Mouse (Mus musculus): Measurements from ENCODE around the gene Kcnk13. TPM values are rescaled to one million over a fixed set of nuclear protein-coding genes. Genes with fewer than 3 reads are reported as not detected.

Gene Kcnk13
- polyA plus RNA-seq, 1 experiment from 2014 or later, result 0.42 TPM

- Histone ChIP-seq H3K4me2 (no peak overlapping the region), H3K36me3 (replicated peaks) (peaks cover 75% of the 10 kb centered on the region), H3K27me3 (no peaks in the 10 kb centered on the region), H3K27ac (no peak overlapping the region), H3K9me3 (no peaks in the 10 kb centered on the region), H3K4me3 (replicated peaks) (no peak overlapping the region), H3K4me1 (no peaks in the 10 kb centered on the region), H3K9ac (no peak overlapping the region)
- no peak for ATAC-seq (ENCODE audit: low FRiP score)
- 89% methylated on average over 6 of the region's 6 CpGs for WGBS
Measured at GRCm38 (mm10) chr12:99939179-99939578, 25.1 kb upstream of the Kcnk13 start.

GRCm38 (mm10) chr12:99940704-99941103 is 23.6 kb upstream of the Kcnk13 start:
- H3K9ac ChIP-seq, result no peak overlapping the region
- H3K4me3 ChIP-seq (replicated peaks), result no peak overlapping the region
- H3K36me3 ChIP-seq (replicated peaks), result peaks cover 70% of the 10 kb centered on the region
- WGBS, result 88% methylated on average over 7 of the region's 7 CpGs
- ATAC-seq (ENCODE audit: low FRiP score), result no peak
- H3K4me2 ChIP-seq, result no peak overlapping the region
- no peak overlapping the region for H3K27ac ChIP-seq
- no peaks in the 10 kb centered on the region for H3K4me1 ChIP-seq
- no peaks in the 10 kb centered on the region for H3K9me3 ChIP-seq
- no peaks in the 10 kb centered on the region for H3K27me3 ChIP-seq

- no peaks in the 10 kb centered on the region for H3K4me1 ChIP-seq
- H3K27ac ChIP-seq, result no peak overlapping the region
- no peak for ATAC-seq (ENCODE audit: low FRiP score)
- H3K4me2 ChIP-seq, result no peak overlapping the region
- no peaks in the 10 kb centered on the region for H3K27me3 ChIP-seq
- no peak overlapping the region for H3K9ac ChIP-seq
- no peaks in the 10 kb centered on the region for H3K9me3 ChIP-seq
- no peak overlapping the region for H3K4me3 ChIP-seq (replicated peaks)
- 87% methylated on average over 8 of the region's 8 CpGs for WGBS
- H3K36me3 ChIP-seq (replicated peaks), result peaks cover 65% of the 10 kb centered on the region
Measured at GRCm38 (mm10) chr12:99942441-99942840, 21.9 kb upstream of the Kcnk13 start.

GRCm38 (mm10) chr12:99952928-99953327 is 11.4 kb upstream of the Kcnk13 start:
- no peak for ATAC-seq (ENCODE audit: low FRiP score)
- 50% methylated on average over 7 of the region's 7 CpGs for WGBS
- no peak overlapping the region for H3K9ac ChIP-seq
- H3K27me3 ChIP-seq, result no peaks in the 10 kb centered on the region
- H3K4me2 ChIP-seq, result no peak overlapping the region
- peaks cover 2% of the 10 kb centered on the region for H3K4me1 ChIP-seq
- H3K36me3 ChIP-seq (replicated peaks), result peaks cover 10% of the 10 kb centered on the region
- no peak overlapping the region for H3K4me3 ChIP-seq (replicated peaks)
- H3K9me3 ChIP-seq, result no peaks in the 10 kb centered on the region
- no peak overlapping the region for H3K27ac ChIP-seq

- Histone ChIP-seq H3K27ac (no peak overlapping the region), H3K36me3 (replicated peaks) (peaks cover 10% of the 10 kb centered on the region; the same call in 1 of the 2 replicates), H3K4me1 (peaks cover 23% of the 10 kb centered on the region), H3K9ac (no peak overlapping the region), H3K4me3 (replicated peaks) (no peak overlapping the region), H3K27me3 (peaks cover 5% of the 10 kb centered on the region), H3K4me2 (no peak overlapping the region), H3K9me3 (no peaks in the 10 kb centered on the region)
- 78% methylated on average over 7 of the region's 7 CpGs for WGBS
- no peak for ATAC-seq (ENCODE audit: low FRiP score)
Measured at GRCm38 (mm10) chr12:99956411-99956810, 7.9 kb upstream of the Kcnk13 start.

- WGBS, result 52% methylated on average over 9 of the region's 9 CpGs
- peaks cover 10% of the 10 kb centered on the region for H3K27me3 ChIP-seq
- peaks cover 23% of the 10 kb centered on the region for H3K4me1 ChIP-seq
- peak; percentile 33; the same call in 1 of the 2 replicates for ATAC-seq (ENCODE audit: low FRiP score)
- H3K4me3 ChIP-seq (replicated peaks), result no peak overlapping the region
- H3K27ac ChIP-seq, result peak overlapping the region; percentile 1; the same call in 1 of the 2 replicates
- no peak overlapping the region for H3K9ac ChIP-seq
- H3K4me2 ChIP-seq, result no peak overlapping the region
- no peaks in the 10 kb centered on the region for H3K9me3 ChIP-seq
- 0 out of 2 replicates have a peak, but pooled peaks cover 5% of the 10 kb centered on the region for H3K36me3 ChIP-seq (replicated peaks)
Measured at GRCm38 (mm10) chr12:99958068-99959060, 5.9 kb upstream of the Kcnk13 start.

GRCm38 (mm10) chr12:99959291-99959690 is 5.0 kb upstream of the Kcnk13 start:
- no peak for ATAC-seq (ENCODE audit: low FRiP score)
- H3K9ac ChIP-seq, result no peak overlapping the region
- peaks cover 20% of the 10 kb centered on the region for H3K27me3 ChIP-seq
- peaks cover 27% of the 10 kb centered on the region for H3K4me1 ChIP-seq
- H3K27ac ChIP-seq, result no peak overlapping the region
- H3K36me3 ChIP-seq (replicated peaks), result 0 out of 2 replicates have a peak, but pooled peaks cover 5% of the 10 kb centered on the region
- no peaks in the 10 kb centered on the region for H3K9me3 ChIP-seq
- no peak overlapping the region for H3K4me2 ChIP-seq
- H3K4me3 ChIP-seq (replicated peaks), result no peak overlapping the region

GRCm38 (mm10) chr12:99959930-99960329 is 4.4 kb upstream of the Kcnk13 start:
- ATAC-seq (ENCODE audit: low FRiP score), result no peak
- 16% methylated on average over 10 of the region's 10 CpGs for WGBS

GRCm38 (mm10) chr12:99960675-99961074 is 3.6 kb upstream of the Kcnk13 start:
- Histone ChIP-seq H3K27ac (no peak overlapping the region), H3K9ac (no peak overlapping the region), H3K36me3 (replicated peaks) (0 out of 2 replicates have a peak, but pooled peaks cover 3% of the 10 kb centered on the region), H3K27me3 (peaks cover 34% of the 10 kb centered on the region), H3K4me1 (peaks cover 40% of the 10 kb centered on the region), H3K4me3 (replicated peaks) (no peak overlapping the region), H3K4me2 (no peak overlapping the region), H3K9me3 (no peaks in the 10 kb centered on the region)
- WGBS, result 91% methylated on average over 7 of the region's 7 CpGs
- ATAC-seq (ENCODE audit: low FRiP score), result no peak

More at GRCm38 (mm10) chr12:99959930-99960329, 4.4 kb upstream of the Kcnk13 start:
- Histone ChIP-seq H3K9ac (no peak overlapping the region), H3K9me3 (no peaks in the 10 kb centered on the region), H3K27me3 (peaks cover 26% of the 10 kb centered on the region), H3K4me1 (peaks cover 33% of the 10 kb centered on the region), H3K36me3 (replicated peaks) (0 out of 2 replicates have a peak, but pooled peaks cover 5% of the 10 kb centered on the region), H3K4me2 (no peak overlapping the region), H3K4me3 (replicated peaks) (no peak overlapping the region), H3K27ac (no peak overlapping the region)

- peak; percentile 37; the same call in 1 of the 2 replicates for ATAC-seq (ENCODE audit: low FRiP score)
Measured at GRCm38 (mm10) chr12:99965203-99966115, 1.2 kb downstream of the Kcnk13 start.

GRCm38 (mm10) chr12:99966116-99966770 is 1.9 kb downstream of the Kcnk13 start:
- Histone ChIP-seq H3K27ac (no peak overlapping the region), H3K9me3 (no peaks in the 10 kb centered on the region), H3K4me1 (peaks cover 33% of the 10 kb centered on the region), H3K36me3 (replicated peaks) (no peaks in the 10 kb centered on the region), H3K9ac (peak overlapping the region; percentile 31), H3K27me3 (peaks cover 73% of the 10 kb centered on the region), H3K4me3 (replicated peaks) (peak overlapping the region; percentile 56), H3K4me2 (peak overlapping the region; percentile 97)
- WGBS, result 4% methylated on average over 25 of the region's 25 CpGs
- peak; percentile 28; the same call in 1 of the 2 replicates for ATAC-seq (ENCODE audit: low FRiP score)

More at GRCm38 (mm10) chr12:99965203-99966115, 1.2 kb downstream of the Kcnk13 start:
- Histone ChIP-seq H3K27me3 (peaks cover 78% of the 10 kb centered on the region), H3K27ac (no peak overlapping the region), H3K9ac (peak overlapping the region; percentile 31), H3K36me3 (replicated peaks) (no peaks in the 10 kb centered on the region), H3K9me3 (no peaks in the 10 kb centered on the region), H3K4me2 (peak overlapping the region; percentile 97), H3K4me1 (peaks cover 33% of the 10 kb centered on the region), H3K4me3 (replicated peaks) (peak overlapping the region; percentile 56)
- WGBS, result under 1% methylated on average over 72 of the region's 77 CpGs
